7 mouse cellular contexts compared by ENCODE assay signal in genomic region chr11:98203351-98203911, GRCm38 (mm10). TPM values are rescaled to one million over a fixed set of nuclear protein-coding genes. Genes with fewer than 3 reads are reported as not detected.
DNase-seq lines count a peak whose midpoint lies in the region; ATAC-seq and TF ChIP-seq lines count a peak whose summit lies in the region.

No protein-coding gene starts in this region.

- H3K27me3 ChIP-seq in lung, embryonic 16.5 days (ENCODE audit: control insufficient read depth, insufficient read depth, low read depth, low read length), result no peaks in the 10 kb centered on the region
- no peaks in the 10 kb centered on the region for H3K27me3 ChIP-seq in forebrain, embryonic 10.5 days (ENCODE audit: poor library complexity, severe bottlenecking)
- no peaks in the 10 kb centered on the region for H3K27me3 ChIP-seq in intestine, postnatal 0 days (replicated peaks; ENCODE audit: control insufficient read depth, insufficient read depth, low read length)
- H3K27me3 ChIP-seq in stomach, embryonic 16.5 days (ENCODE audit: control insufficient read depth, insufficient read depth, low read length), result no peaks in the 10 kb centered on the region

- H3K4me1 ChIP-seq in lung, embryonic 16.5 days (replicated peaks; ENCODE audit: control insufficient read depth, insufficient read depth, low read length), result peaks cover 5% of the 10 kb centered on the region
- peaks cover 29% of the 10 kb centered on the region for H3K4me1 ChIP-seq in forebrain, embryonic 10.5 days
- no peaks in the 10 kb centered on the region for H3K4me1 ChIP-seq in intestine, postnatal 0 days (replicated peaks; ENCODE audit: control insufficient read depth, insufficient read depth, low read length)
- H3K4me1 ChIP-seq in stomach, embryonic 16.5 days (ENCODE audit: control insufficient read depth, insufficient read depth, low read length), result peaks cover 11% of the 10 kb centered on the region

- H3K9me3 ChIP-seq in lung, embryonic 16.5 days (ENCODE audit: control insufficient read depth, low read length), result no peaks in the 10 kb centered on the region
- H3K9me3 ChIP-seq in forebrain, embryonic 10.5 days, result no peaks in the 10 kb centered on the region
- no peaks in the 10 kb centered on the region for H3K9me3 ChIP-seq in intestine, postnatal 0 days (ENCODE audit: control insufficient read depth)
- H3K9me3 ChIP-seq in stomach, embryonic 16.5 days (replicated peaks; ENCODE audit: control insufficient read depth, low read length), result no peaks in the 10 kb centered on the region

- H3K36me3 ChIP-seq in lung, embryonic 16.5 days (ENCODE audit: control insufficient read depth, insufficient read depth, low read length), result 0 out of 2 replicates have a peak, but pooled peaks cover 2% of the 10 kb centered on the region
- peaks cover 27% of the 10 kb centered on the region for H3K36me3 ChIP-seq in forebrain, embryonic 10.5 days (replicated peaks)
- peaks cover 2% of the 10 kb centered on the region for H3K36me3 ChIP-seq in intestine, postnatal 0 days (ENCODE audit: control insufficient read depth, insufficient read depth)
- no peaks in the 10 kb centered on the region; the same call in 1 of the 2 replicates for H3K36me3 ChIP-seq in macrophage (ENCODE audit: inconsistent target)
- H3K36me3 ChIP-seq in stomach, embryonic 16.5 days (ENCODE audit: control insufficient read depth, insufficient read depth, low read length), result 0 out of 2 replicates have a peak, but pooled peaks cover 3% of the 10 kb centered on the region

- TF ChIP-seq CTCF in intestine, postnatal 0 days (IDR thresholded peaks at IDR 0.05; ENCODE audit: low read depth), result no peak

- H3K4me2 ChIP-seq in lung, embryonic 16.5 days (ENCODE audit: low read depth, low read length), result peak overlapping the region; percentile 85
- H3K4me2 ChIP-seq in intestine, postnatal 0 days (replicated peaks; ENCODE audit: low read depth), result peak overlapping the region; percentile 65
- peak overlapping the region; percentile 85 for H3K4me2 ChIP-seq in stomach, embryonic 16.5 days (ENCODE audit: low read depth, low read length)

- no peak for DNase-seq in lung, postnatal 10 days
- peak; percentile 41 for DNase-seq in cerebellum, adult 11 months
- DNase-seq in forebrain, embryonic 10.5 days (ENCODE audit: extremely low spot score, low spot score), result peak; percentile 67

- peak overlapping the region; percentile 99 for H3K9ac ChIP-seq in lung, embryonic 16.5 days (ENCODE audit: low read length)
- H3K9ac ChIP-seq in intestine, postnatal 0 days (ENCODE audit: low read depth, low read length), result peak overlapping the region; percentile 99
- H3K9ac ChIP-seq in stomach, embryonic 16.5 days (ENCODE audit: low read length), result peak overlapping the region; percentile 99

- no peak for ATAC-seq in lung, embryonic 16.5 days (ENCODE audit: low read depth)
- peak; percentile 14 for ATAC-seq in intestine, postnatal 0 days
- ATAC-seq in stomach, embryonic 16.5 days (ENCODE audit: insufficient read depth, low FRiP score), result no peak

- under 1% methylated on average over 37 of the region's 37 CpGs for WGBS in lung, embryonic 16.5 days
- WGBS in forebrain, embryonic 10.5 days, result under 1% methylated on average over 37 of the region's 37 CpGs
- WGBS in intestine, postnatal 0 days, result under 1% methylated on average over 37 of the region's 37 CpGs
- WGBS in macrophage (ENCODE audit: missing documents), result under 1% methylated on average over 36 of the region's 37 CpGs
- WGBS in stomach, embryonic 16.5 days, result under 1% methylated on average over 37 of the region's 37 CpGs

- H3K79me2 ChIP-seq in macrophage (ENCODE audit: inconsistent target), result peaks cover 51% of the 10 kb centered on the region

- H3K27ac ChIP-seq in lung, embryonic 16.5 days (ENCODE audit: low read length), result peak overlapping the region; percentile 100
- peak overlapping the region; percentile 100 for H3K27ac ChIP-seq in forebrain, embryonic 10.5 days
- peak overlapping the region; percentile 100 for H3K27ac ChIP-seq in intestine, postnatal 0 days (ENCODE audit: low read depth, low read length)
- peak overlapping the region; percentile 86 for H3K27ac ChIP-seq in macrophage
- peak overlapping the region; percentile 100 for H3K27ac ChIP-seq in stomach, embryonic 16.5 days (ENCODE audit: low read length)

- peak overlapping the region; percentile 90 for H3K4me3 ChIP-seq in lung, embryonic 16.5 days (ENCODE audit: low read length)
- peak overlapping the region; percentile 95 for H3K4me3 ChIP-seq in forebrain, embryonic 10.5 days
- H3K4me3 ChIP-seq in intestine, postnatal 0 days (ENCODE audit: low read depth, low read length), result peak overlapping the region; percentile 84
- peak overlapping the region; percentile 93 for H3K4me3 ChIP-seq in macrophage (ENCODE audit: inconsistent target)
- H3K4me3 ChIP-seq in stomach, embryonic 16.5 days (replicated peaks; ENCODE audit: low read length), result peak overlapping the region; percentile 85

RNA-seq across cellular contexts. Expression of gene Cdk12, which starts 0.6 kb away (rescaled TPM):
- 8.5 and 8.8 TPM in 2 replicates for polyA plus RNA-seq in lung, embryonic 16.5 days (2015; fragmentation: Nextera tagmentation; extraction: Ambion mirVana)
- polyA plus RNA-seq in forebrain, embryonic 10.5 days (2016; fragmentation: Nextera tagmentation; extraction: Ambion mirVana), result 12.7 and 13.0 TPM in 2 replicates
- 4.9 and 6.4 TPM in 2 replicates for polyA plus RNA-seq in intestine, postnatal 0 days (2015; fragmentation: Nextera tagmentation; extraction: Ambion mirVana)
- total RNA-seq in macrophage (2018; cell fraction: chromatin; rRNA removed), result 100 to 1,000 TPM; 208 to 520 (median 259) TPM
- 10 to 100 TPM; 32.6 to 88.4 (median 41.6) TPM for total RNA-seq in macrophage (2018; cell fraction: cytosol; rRNA removed)
- 100 to 1,000 TPM in 25 of 26 experiments, 10 to 100 TPM in 1; 99.5 to 296 (median 191) TPM for total RNA-seq in macrophage (2018; cell fraction: nucleus; rRNA removed)
- polyA plus RNA-seq in macrophage (2018), result 15.1 to 22.0 TPM (median 19.2 TPM) in 3 replicates
- 7.6 and 7.7 TPM in 2 replicates for polyA plus RNA-seq in stomach, embryonic 16.5 days (2015; fragmentation: Nextera tagmentation; extraction: Ambion mirVana)

RNA-seq across cellular contexts. Expression of gene Med1, which starts 10.3 kb away (rescaled TPM):
- 58.1 and 59.2 TPM in 2 replicates for polyA plus RNA-seq in lung, embryonic 16.5 days (2015; fragmentation: Nextera tagmentation; extraction: Ambion mirVana)
- 77.9 and 78.5 TPM in 2 replicates for polyA plus RNA-seq in forebrain, embryonic 10.5 days (2016; fragmentation: Nextera tagmentation; extraction: Ambion mirVana)
- 25.2 and 25.3 TPM in 2 replicates for polyA plus RNA-seq in intestine, postnatal 0 days (2015; fragmentation: Nextera tagmentation; extraction: Ambion mirVana)
- 100 to 1,000 TPM in 2 of 26 experiments, 10 to 100 TPM in 24; 51.8 to 108 (median 77.9) TPM for total RNA-seq in macrophage (2018; cell fraction: chromatin; rRNA removed)
- 10 to 100 TPM; 33.2 to 51.2 (median 38.1) TPM for total RNA-seq in macrophage (2018; cell fraction: cytosol; rRNA removed)
- total RNA-seq in macrophage (2018; cell fraction: nucleus; rRNA removed), result 10 to 100 TPM; 53.6 to 98.9 (median 68.1) TPM
- 19.0 to 20.5 TPM (median 19.3 TPM) in 3 replicates for polyA plus RNA-seq in macrophage (2018)
- 46.4 and 53.3 TPM in 2 replicates for polyA plus RNA-seq in stomach, embryonic 16.5 days (2015; fragmentation: Nextera tagmentation; extraction: Ambion mirVana)

RNA-seq across cellular contexts. Expression of gene Fbxl20, which starts 53.2 kb away (rescaled TPM):
- 13.9 and 17.0 TPM in 2 replicates for polyA plus RNA-seq in lung, embryonic 16.5 days (2015; fragmentation: Nextera tagmentation; extraction: Ambion mirVana)
- polyA plus RNA-seq in forebrain, embryonic 10.5 days (2016; fragmentation: Nextera tagmentation; extraction: Ambion mirVana), result 16.9 and 18.3 TPM in 2 replicates
- polyA plus RNA-seq in intestine, postnatal 0 days (2015; fragmentation: Nextera tagmentation; extraction: Ambion mirVana), result 7.3 and 7.8 TPM in 2 replicates
- 100 to 1,000 TPM in 5 of 26 experiments, 10 to 100 TPM in 21; 11.8 to 167 (median 73.9) TPM for total RNA-seq in macrophage (2018; cell fraction: chromatin; rRNA removed)
- 10 to 100 TPM in 18 of 26 experiments, 1 to 10 TPM in 8; 6.1 to 26.5 (median 12.5) TPM for total RNA-seq in macrophage (2018; cell fraction: cytosol; rRNA removed)
- 100 to 1,000 TPM in 1 of 26 experiments, 10 to 100 TPM in 25; 12.2 to 102 (median 33.8) TPM for total RNA-seq in macrophage (2018; cell fraction: nucleus; rRNA removed)
- 6.5 to 19.0 TPM (median 13.4 TPM) in 3 replicates for polyA plus RNA-seq in macrophage (2018)
- 13.3 and 17.8 TPM in 2 replicates for polyA plus RNA-seq in stomach, embryonic 16.5 days (2015; fragmentation: Nextera tagmentation; extraction: Ambion mirVana)
